Mouse (Mus musculus): Measurements from ENCODE around the gene Gimap5. TPM values are rescaled to one million over a fixed set of nuclear protein-coding genes. Genes with fewer than 3 reads are reported as not detected.
A peak's percentile ranks its signal among the peaks of the same experiment; 100 is the strongest.

Gene Gimap5
- polyA plus RNA-seq, 1 experiment from 2014 or later, result 0.84 TPM

GRCm38 (mm10) chr6:48745490-48745889 lies 507 bp upstream of the Gimap5 start:
- Histone ChIP-seq H3K4me1 (ENCODE audit: control insufficient read depth, insufficient read depth, low read length) (no peaks in the 10 kb centered on the region), H3K36me3 (ENCODE audit: control insufficient read depth, insufficient read depth, low read length) (no peaks in the 10 kb centered on the region), H3K4me2 (ENCODE audit: low read depth, low read length) (no peak overlapping the region), H3K27ac (ENCODE audit: low read depth, low read length) (no peak overlapping the region), H3K27me3 (ENCODE audit: control insufficient read depth, insufficient read depth, low read length) (peaks cover 10% of the 10 kb centered on the region), H3K9ac (replicated peaks; ENCODE audit: low read depth, low read length) (no peak overlapping the region), H3K4me3 (ENCODE audit: low read depth, low read length) (no peak overlapping the region), H3K9me3 (ENCODE audit: control insufficient read depth, low read length) (no peaks in the 10 kb centered on the region)
- ATAC-seq (ENCODE audit: low read depth), result no peak
- WGBS, result 62% methylated on average over 2 of the region's 2 CpGs

DNA sequence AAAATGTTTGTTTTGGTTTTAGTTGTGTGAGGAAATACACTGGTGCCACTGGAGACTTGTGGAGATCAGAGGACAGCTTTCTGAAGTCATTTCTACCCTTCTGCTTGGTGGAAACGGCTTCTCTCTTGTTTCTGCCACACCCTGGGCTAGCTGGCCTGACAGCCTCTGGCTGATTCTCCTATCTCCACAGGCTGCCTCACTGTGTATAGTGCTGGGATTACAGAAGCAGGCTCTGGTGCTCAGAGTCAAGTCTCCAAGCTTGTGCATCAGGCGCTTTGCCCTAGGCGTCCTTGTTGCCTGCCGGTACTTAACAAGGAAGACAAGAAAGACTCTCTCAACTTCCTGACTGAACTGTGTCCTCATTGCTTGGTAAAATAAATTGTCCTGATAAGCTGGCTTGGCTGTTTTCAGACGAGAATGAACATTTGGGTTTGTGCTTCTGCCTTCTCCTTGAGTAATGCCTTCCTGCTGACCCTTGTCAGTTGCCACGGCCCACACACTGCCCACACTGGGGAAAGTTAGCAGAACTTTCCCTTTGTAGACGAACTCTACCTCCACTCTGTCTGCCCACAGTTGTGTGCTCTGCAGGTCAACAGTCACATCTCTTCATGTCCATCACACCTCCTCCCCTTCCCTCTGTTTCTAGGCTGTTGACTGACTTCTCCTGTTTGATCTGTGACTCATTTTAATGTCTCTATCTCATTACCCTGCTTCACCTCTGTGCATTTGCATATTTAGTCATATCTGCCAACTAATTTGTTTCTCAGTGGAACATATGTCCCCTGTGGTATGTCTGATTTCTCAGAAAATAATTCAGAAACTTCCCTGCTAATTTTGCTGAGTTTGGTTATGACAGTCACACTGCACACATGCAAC lies 1.3 kb downstream of the Gimap5 start:
- no peaks in the 10 kb centered on the region for H3K9me3 ChIP-seq (ENCODE audit: control insufficient read depth, low read length)
- no peak overlapping the region for H3K4me3 ChIP-seq (ENCODE audit: low read depth, low read length)
- H3K4me2 ChIP-seq (ENCODE audit: low read depth, low read length), result no peak overlapping the region
- H3K4me1 ChIP-seq (ENCODE audit: control insufficient read depth, insufficient read depth, low read length), result no peaks in the 10 kb centered on the region
- H3K27ac ChIP-seq (ENCODE audit: low read depth, low read length), result no peak overlapping the region
- H3K36me3 ChIP-seq (ENCODE audit: control insufficient read depth, insufficient read depth, low read length), result no peaks in the 10 kb centered on the region
- no peak for ATAC-seq (ENCODE audit: low read depth)
- no peak overlapping the region for H3K9ac ChIP-seq (replicated peaks; ENCODE audit: low read depth, low read length)
- WGBS, result 85% methylated on average over 7 of the region's 7 CpGs
- H3K27me3 ChIP-seq (ENCODE audit: control insufficient read depth, insufficient read depth, low read length), result peaks cover 10% of the 10 kb centered on the region

DNA sequence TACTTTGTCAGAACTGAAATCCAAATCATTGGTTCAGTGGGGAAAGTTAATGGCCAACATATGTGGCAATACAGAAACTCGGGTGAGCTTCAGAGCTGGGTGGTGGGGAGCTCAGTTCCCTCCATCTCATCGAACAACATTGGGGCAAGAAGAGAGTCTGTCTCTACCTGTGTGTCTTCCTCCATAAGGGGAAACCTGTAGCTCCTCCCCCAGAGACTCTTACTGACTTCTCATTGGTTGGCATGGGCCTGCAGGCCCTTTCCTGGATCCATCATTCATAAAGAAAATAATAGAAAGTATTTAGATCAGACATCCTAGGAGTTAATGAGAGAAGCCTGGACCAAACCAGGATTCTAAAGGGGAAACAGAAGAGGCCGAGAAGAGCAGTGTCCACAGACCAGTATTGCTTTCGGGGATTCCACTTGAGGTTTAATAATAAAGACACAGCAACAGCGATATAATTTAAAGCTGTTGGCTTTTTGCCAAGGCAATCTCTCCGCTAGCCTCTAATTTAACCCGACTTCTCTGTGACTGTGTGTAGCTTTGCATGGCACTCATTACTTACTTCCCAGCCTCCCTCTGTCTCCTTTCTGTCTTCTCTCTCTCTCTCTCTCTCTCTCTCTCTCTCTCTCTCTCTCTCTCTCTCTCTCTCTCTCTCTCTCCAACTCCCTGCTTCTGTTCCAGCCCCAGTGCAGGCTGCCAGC lies 17.7 kb downstream of the Gimap5 start:
- Histone ChIP-seq H3K4me2 (ENCODE audit: low read depth, low read length) (no peak overlapping the region), H3K9me3 (ENCODE audit: control insufficient read depth, low read length) (no peaks in the 10 kb centered on the region), H3K9ac (replicated peaks; ENCODE audit: low read depth, low read length) (no peak overlapping the region), H3K4me3 (ENCODE audit: low read depth, low read length) (no peak overlapping the region), H3K4me1 (ENCODE audit: control insufficient read depth, insufficient read depth, low read length) (no peaks in the 10 kb centered on the region), H3K36me3 (ENCODE audit: control insufficient read depth, insufficient read depth, low read length) (no peaks in the 10 kb centered on the region), H3K27ac (ENCODE audit: low read depth, low read length) (no peak overlapping the region), H3K27me3 (ENCODE audit: control insufficient read depth, insufficient read depth, low read length) (no peaks in the 10 kb centered on the region)
- WGBS, result 62% methylated on average over 7 of the region's 7 CpGs
- peak; percentile 24 for ATAC-seq (ENCODE audit: low read depth)

DNA sequence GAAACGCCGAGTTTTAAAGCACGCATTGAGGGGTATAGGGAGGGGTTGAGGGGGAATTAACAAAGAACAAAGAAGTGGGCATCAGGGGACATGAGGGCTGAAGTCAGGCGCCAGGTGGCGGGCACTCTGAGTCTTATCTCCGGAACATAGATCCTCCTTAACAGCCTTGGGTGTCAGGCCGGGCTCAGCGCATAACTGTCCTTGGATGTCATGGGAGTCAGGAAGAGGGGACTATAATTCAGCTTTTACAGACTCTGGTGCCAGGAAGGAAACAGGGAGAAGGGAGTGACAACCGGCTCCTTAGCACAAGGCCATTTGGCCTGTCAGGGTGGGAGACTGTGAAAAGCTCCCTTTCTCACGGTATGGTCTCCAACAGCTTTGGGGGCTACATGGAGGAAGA lies 18.5 kb downstream of the Gimap5 start:
- no peak overlapping the region for H3K27ac ChIP-seq (ENCODE audit: low read depth, low read length)
- ATAC-seq (ENCODE audit: low read depth), result no peak
- no peaks in the 10 kb centered on the region for H3K4me1 ChIP-seq (ENCODE audit: control insufficient read depth, insufficient read depth, low read length)
- H3K27me3 ChIP-seq (ENCODE audit: control insufficient read depth, insufficient read depth, low read length), result no peaks in the 10 kb centered on the region
- no peak overlapping the region for H3K4me3 ChIP-seq (ENCODE audit: low read depth, low read length)
- no peaks in the 10 kb centered on the region for H3K36me3 ChIP-seq (ENCODE audit: control insufficient read depth, insufficient read depth, low read length)
- H3K9me3 ChIP-seq (ENCODE audit: control insufficient read depth, low read length), result no peaks in the 10 kb centered on the region
- no peak overlapping the region for H3K4me2 ChIP-seq (ENCODE audit: low read depth, low read length)
- H3K9ac ChIP-seq (replicated peaks; ENCODE audit: low read depth, low read length), result no peak overlapping the region
- 95% methylated on average over 10 of the region's 10 CpGs for WGBS

DNA sequence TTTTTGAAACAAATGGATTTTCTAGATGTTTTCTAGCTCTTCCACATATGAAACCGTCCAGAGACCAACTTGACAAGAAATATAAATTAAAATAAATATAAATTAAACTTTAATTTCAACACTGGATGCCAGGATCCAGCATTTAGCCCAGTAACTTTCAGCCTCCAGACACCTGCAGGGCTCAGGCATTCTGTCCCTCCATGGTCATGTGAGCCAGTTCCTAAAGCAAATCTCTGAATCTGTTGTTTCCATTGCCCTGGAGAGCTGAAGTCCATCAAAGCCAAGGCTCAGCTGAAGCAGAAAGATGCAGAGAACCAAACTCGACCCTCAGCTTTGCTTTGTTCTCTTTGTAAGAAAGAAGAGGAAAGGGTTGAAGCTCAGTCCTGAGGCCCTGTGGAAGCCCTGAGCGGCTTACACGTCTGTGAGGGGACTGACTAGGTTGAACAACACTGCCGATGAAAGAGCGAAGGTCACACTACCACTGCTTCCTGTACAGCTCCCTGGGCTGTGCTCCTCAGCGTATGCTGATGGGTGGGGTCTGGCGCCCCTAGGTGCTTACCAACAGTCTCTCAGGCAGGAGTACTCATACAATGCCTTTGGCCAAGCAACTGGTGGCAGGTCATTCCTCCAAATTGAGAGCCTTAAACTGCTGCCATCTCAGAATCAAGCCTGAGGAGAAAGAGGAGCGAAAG lies 22.3 kb downstream of the Gimap5 start:
- H3K27me3 ChIP-seq (ENCODE audit: control insufficient read depth, insufficient read depth, low read length), result no peaks in the 10 kb centered on the region
- H3K27ac ChIP-seq (ENCODE audit: low read depth, low read length), result no peak overlapping the region
- no peaks in the 10 kb centered on the region for H3K4me1 ChIP-seq (ENCODE audit: control insufficient read depth, insufficient read depth, low read length)
- H3K9ac ChIP-seq (replicated peaks; ENCODE audit: low read depth, low read length), result no peak overlapping the region
- ATAC-seq (ENCODE audit: low read depth), result no peak
- H3K4me3 ChIP-seq (ENCODE audit: low read depth, low read length), result no peak overlapping the region
- H3K9me3 ChIP-seq (ENCODE audit: control insufficient read depth, low read length), result no peaks in the 10 kb centered on the region
- 75% methylated on average over 9 of the region's 9 CpGs for WGBS
- H3K36me3 ChIP-seq (ENCODE audit: control insufficient read depth, insufficient read depth, low read length), result no peaks in the 10 kb centered on the region
- H3K4me2 ChIP-seq (ENCODE audit: low read depth, low read length), result no peak overlapping the region

DNA sequence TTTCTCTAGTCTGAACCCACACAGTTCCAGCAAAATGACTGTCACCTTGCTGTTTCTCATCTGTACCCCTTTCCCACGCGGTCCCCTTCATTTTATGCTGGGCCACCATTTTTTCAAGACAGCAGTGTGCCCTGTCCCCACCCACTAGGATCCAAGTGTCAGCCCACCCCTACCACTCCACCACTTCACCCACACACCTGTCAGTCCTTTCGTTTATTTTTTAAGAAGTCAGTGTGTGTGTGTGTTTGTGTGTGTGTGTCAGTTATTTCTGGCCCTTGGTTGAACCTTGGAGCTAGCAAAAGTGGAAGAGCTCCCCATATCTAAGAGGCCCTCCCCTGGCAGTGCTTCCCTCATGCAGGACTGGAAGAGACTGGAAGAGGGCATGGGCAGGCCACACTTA lies 22.9 kb downstream of the Gimap5 start:
- WGBS, result 91% methylated on average over 3 of the region's 3 CpGs
- no peak for ATAC-seq (ENCODE audit: low read depth)

GRCm38 (mm10) chr6:48770696-48771095 lies 24.7 kb downstream of the Gimap5 start, which contains the start of gene Gimap3:
TSS of gene Gimap3 (minus strand) at chr6:48770851.
- WGBS, result 96% methylated on average over 3 of the region's 3 CpGs
- Histone ChIP-seq H3K9ac (replicated peaks; ENCODE audit: low read depth, low read length) (no peak within 1 kb of the TSS), H3K27ac (ENCODE audit: low read depth, low read length) (no peak within 1 kb of the TSS), H3K9me3 (ENCODE audit: control insufficient read depth, low read length) (no peaks in the 10 kb centered on the region), H3K4me3 (ENCODE audit: low read depth, low read length) (no peak within 1 kb of the TSS), H3K4me2 (ENCODE audit: low read depth, low read length) (no peak within 1 kb of the TSS), H3K4me1 (ENCODE audit: control insufficient read depth, insufficient read depth, low read length) (no peaks in the 10 kb centered on the region), H3K36me3 (ENCODE audit: control insufficient read depth, insufficient read depth, low read length) (no peaks in the 10 kb centered on the region), H3K27me3 (ENCODE audit: control insufficient read depth, insufficient read depth, low read length) (no peaks in the 10 kb centered on the region)
- no peak for ATAC-seq (ENCODE audit: low read depth)

More for the DNA sequence above, 22.9 kb downstream of the Gimap5 start:
- H3K36me3 ChIP-seq (ENCODE audit: control insufficient read depth, insufficient read depth, low read length), result no peaks in the 10 kb centered on the region
- no peaks in the 10 kb centered on the region for H3K9me3 ChIP-seq (ENCODE audit: control insufficient read depth, low read length)
- no peak overlapping the region for H3K9ac ChIP-seq (replicated peaks; ENCODE audit: low read depth, low read length)
- H3K4me1 ChIP-seq (ENCODE audit: control insufficient read depth, insufficient read depth, low read length), result no peaks in the 10 kb centered on the region
- no peak overlapping the region for H3K27ac ChIP-seq (ENCODE audit: low read depth, low read length)
- no peak overlapping the region for H3K4me3 ChIP-seq (ENCODE audit: low read depth, low read length)
- no peaks in the 10 kb centered on the region for H3K27me3 ChIP-seq (ENCODE audit: control insufficient read depth, insufficient read depth, low read length)
- no peak overlapping the region for H3K4me2 ChIP-seq (ENCODE audit: low read depth, low read length)

DNA sequence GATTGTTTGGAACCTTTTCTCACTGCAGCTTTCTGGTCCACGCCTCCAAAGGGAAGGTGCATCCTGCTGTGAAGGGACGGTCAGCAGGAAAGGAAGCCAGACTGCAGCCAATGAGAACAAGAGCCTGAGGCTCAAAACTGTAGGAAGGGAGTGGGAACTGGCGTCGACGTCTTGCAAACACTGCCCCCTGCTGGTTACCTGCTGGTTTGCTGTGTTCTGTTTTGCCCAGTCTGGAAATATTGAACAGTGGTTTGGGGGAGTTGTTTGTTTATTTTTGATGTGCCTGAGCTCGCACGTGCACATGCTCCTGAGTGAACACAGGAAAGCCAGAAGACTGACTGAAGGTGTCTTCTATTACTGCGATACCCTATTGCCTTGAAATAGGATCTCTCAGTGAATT lies 26.0 kb downstream of the Gimap5 start:
- Histone ChIP-seq H3K36me3 (ENCODE audit: control insufficient read depth, insufficient read depth, low read length) (no peaks in the 10 kb centered on the region), H3K4me2 (ENCODE audit: low read depth, low read length) (no peak overlapping the region), H3K27ac (ENCODE audit: low read depth, low read length) (no peak overlapping the region), H3K4me1 (ENCODE audit: control insufficient read depth, insufficient read depth, low read length) (no peaks in the 10 kb centered on the region), H3K9ac (replicated peaks; ENCODE audit: low read depth, low read length) (no peak overlapping the region), H3K4me3 (ENCODE audit: low read depth, low read length) (no peak overlapping the region), H3K27me3 (ENCODE audit: control insufficient read depth, insufficient read depth, low read length) (no peaks in the 10 kb centered on the region), H3K9me3 (ENCODE audit: control insufficient read depth, low read length) (no peaks in the 10 kb centered on the region)
- ATAC-seq (ENCODE audit: low read depth), result peak; percentile 86
- 12% methylated on average over 8 of the region's 8 CpGs for WGBS

GRCm38 (mm10) chr6:48784406-48784805 lies 38.4 kb downstream of the Gimap5 start:
- Histone ChIP-seq H3K4me3 (ENCODE audit: low read depth, low read length) (no peak overlapping the region), H3K4me1 (ENCODE audit: control insufficient read depth, insufficient read depth, low read length) (no peaks in the 10 kb centered on the region), H3K9ac (replicated peaks; ENCODE audit: low read depth, low read length) (no peak overlapping the region), H3K9me3 (ENCODE audit: control insufficient read depth, low read length) (no peaks in the 10 kb centered on the region), H3K27ac (ENCODE audit: low read depth, low read length) (no peak overlapping the region), H3K36me3 (ENCODE audit: control insufficient read depth, insufficient read depth, low read length) (no peaks in the 10 kb centered on the region), H3K27me3 (ENCODE audit: control insufficient read depth, insufficient read depth, low read length) (no peaks in the 10 kb centered on the region), H3K4me2 (ENCODE audit: low read depth, low read length) (no peak overlapping the region)
- no peak for ATAC-seq (ENCODE audit: low read depth)
- 82% methylated on average over 1 of the region's 1 CpGs for WGBS
